Mouse (Mus musculus) liver, adult 2 months (tissue): ENCODE measurements at regions not wholly inside any gene's neighbourhood (a gene's known extent, or its start where the extent isn't known, plus 50 kb on each side); places are given as distances from the start of the nearest gene placed in this dataset.

Experiments
- CTCF ChIP-seq: fragments of 200-500 bp; IDR thresholded peaks from 2 replicates; pipeline ENCODE4 v1.5.1; 2011; ENCODE audit warnings: low read depth, low read length, control low read depth
- POLR2A ChIP-seq: fragments of 200-500 bp; IDR thresholded peaks from 2 replicates; pipeline ENCODE4 v1.6.1; 2011; ENCODE audit warnings: low read length, control low read depth; ENCODE audit not compliant: insufficient read depth; ENCODE audit errors: extremely low read depth

- TF ChIP-seq POLR2A: no peak
- no peak for TF ChIP-seq CTCF
Measured at GRCm38 (mm10) chr4:34241060-34241571, 191.1 kb upstream of the Spaca1 start.
